Comparison of ENCODE assay signal across 8 mouse cellular contexts in the genomic region with DNA sequence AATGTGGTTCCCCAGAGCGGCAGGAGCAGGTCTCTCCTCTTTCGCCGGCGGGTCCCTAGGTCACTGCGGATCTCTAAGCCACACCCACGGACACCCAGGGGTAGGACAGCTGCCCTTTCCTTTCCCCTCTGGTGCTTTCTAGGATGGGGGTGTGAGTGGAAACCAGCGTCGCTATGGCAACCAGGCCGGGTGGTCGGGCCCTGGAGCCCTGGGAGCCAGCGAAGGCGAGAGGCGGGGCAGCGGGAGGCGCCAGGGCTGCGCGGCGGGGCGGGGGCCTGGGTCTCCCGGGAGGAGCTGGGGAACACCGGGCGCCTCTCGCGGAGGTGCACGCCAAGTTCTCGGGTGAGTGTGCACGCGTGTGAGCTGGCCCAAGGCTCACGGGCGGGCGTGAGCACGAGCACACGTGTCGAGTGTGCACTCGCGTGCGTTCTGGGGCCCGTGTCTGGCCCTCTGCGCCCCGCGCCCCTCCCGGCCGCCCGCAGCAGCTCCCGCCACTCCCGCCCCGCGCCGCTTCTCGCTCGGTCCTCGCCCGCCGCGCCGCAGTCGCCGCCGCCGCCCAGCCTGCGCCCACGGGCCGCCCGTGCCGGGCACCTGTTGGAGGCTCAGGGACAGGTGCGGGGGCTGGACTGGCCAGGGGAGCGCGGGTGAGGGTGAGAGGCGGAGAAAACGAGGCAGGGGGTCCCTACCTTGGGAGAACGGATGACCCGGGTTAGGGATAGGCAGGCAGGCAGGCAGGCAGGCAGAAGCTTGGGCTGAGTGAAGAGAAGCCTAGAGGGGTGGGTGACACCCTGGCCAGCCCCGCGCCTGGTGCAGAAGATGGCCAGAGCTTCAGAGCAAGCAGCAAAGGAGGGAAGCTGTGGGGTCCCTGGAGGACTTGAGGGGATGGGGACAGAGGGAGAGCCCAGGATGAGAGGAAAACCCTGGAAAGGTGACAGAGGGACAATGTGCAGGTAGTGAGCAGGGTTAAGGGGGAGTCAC. TPM values are rescaled to one million over a fixed set of nuclear protein-coding genes. Genes with fewer than 3 reads are reported as not detected.
DNase-seq lines count a peak whose midpoint lies in the region; ATAC-seq and TF ChIP-seq lines count a peak whose summit lies in the region.

No protein-coding gene starts in this region.

- H3K4me1 ChIP-seq in forebrain, embryonic 10.5 days = peaks cover 78% of the 10 kb centered on the region
- peaks cover 13% of the 10 kb centered on the region for H3K4me1 ChIP-seq in liver, embryonic 11.5 days (replicated peaks; ENCODE audit: control insufficient read depth, insufficient read depth, low read length)
- H3K4me1 ChIP-seq in stomach, embryonic 16.5 days (ENCODE audit: control insufficient read depth, insufficient read depth, low read length) = peaks cover 9% of the 10 kb centered on the region; the same call in 1 of the 2 replicates

- no peak for DNase-seq in layer of hippocampus, adult 2 months (ENCODE audit: low spot score in 2 of 2)
- no peak for DNase-seq in layer of hippocampus, adult 11-12 months (ENCODE audit: low spot score)
- DNase-seq in brain, adult 2 months (ENCODE audit: low read depth, low spot score) = peak; percentile 32
- DNase-seq in forebrain, embryonic 10.5 days (ENCODE audit: extremely low spot score, low spot score) = peak; percentile 66
- DNase-seq in liver, embryonic 11.5 days (ENCODE audit: low spot score) = no peak
- no peak for DNase-seq in left cerebral cortex, adult 8-10 months (ENCODE audit: low spot score in 2 of 2)
- no peak for DNase-seq in layer of hippocampus, adult 9-10 months (ENCODE audit: low spot score)

- H3K27me3 ChIP-seq in forebrain, embryonic 10.5 days (ENCODE audit: poor library complexity, severe bottlenecking) = peaks cover 59% of the 10 kb centered on the region
- H3K27me3 ChIP-seq in liver, embryonic 11.5 days (replicated peaks; ENCODE audit: control insufficient read depth, insufficient read depth, low read length) = peaks cover 44% of the 10 kb centered on the region
- H3K27me3 ChIP-seq in stomach, embryonic 16.5 days (ENCODE audit: control insufficient read depth, insufficient read depth, low read length) = peaks cover 23% of the 10 kb centered on the region

- peak overlapping the region; percentile 93 for H3K4me2 ChIP-seq in liver, embryonic 11.5 days
- peak overlapping the region; percentile 98 for H3K4me2 ChIP-seq in stomach, embryonic 16.5 days (ENCODE audit: low read depth, low read length)

- H3K9me3 ChIP-seq in forebrain, embryonic 10.5 days = no peaks in the 10 kb centered on the region
- H3K9me3 ChIP-seq in liver, embryonic 11.5 days (ENCODE audit: control insufficient read depth, low read length) = no peaks in the 10 kb centered on the region
- no peaks in the 10 kb centered on the region for H3K9me3 ChIP-seq in stomach, embryonic 16.5 days (replicated peaks; ENCODE audit: control insufficient read depth, low read length)

- no peak for ATAC-seq in liver, embryonic 11.5 days (replicated peaks; ENCODE audit: low FRiP score)
- ATAC-seq in stomach, embryonic 16.5 days (ENCODE audit: insufficient read depth, low FRiP score) = peak; percentile 27; the same call in 1 of the 2 replicates

- TF ChIP-seq CTCF in layer of hippocampus, adult 2 months (conservative IDR thresholded peaks at IDR 0.05) = no peak

- peak overlapping the region; percentile 63 for H3K4me3 ChIP-seq in layer of hippocampus, adult 2 months
- peak overlapping the region; percentile 81 for H3K4me3 ChIP-seq in forebrain, embryonic 10.5 days
- H3K4me3 ChIP-seq in liver, embryonic 11.5 days (ENCODE audit: low read depth, low read length) = peak overlapping the region; percentile 47
- H3K4me3 ChIP-seq in stomach, embryonic 16.5 days (replicated peaks; ENCODE audit: low read length) = peak overlapping the region; percentile 54

- under 1% methylated on average over 74 of the region's 74 CpGs for WGBS in forebrain, embryonic 10.5 days
- WGBS in liver, embryonic 11.5 days = 2% methylated on average over 73 of the region's 74 CpGs
- under 1% methylated on average over 65 of the region's 74 CpGs for WGBS in stomach, embryonic 16.5 days

- H3K27ac ChIP-seq in layer of hippocampus, adult 2 months = peak overlapping the region; percentile 36; the same call in 1 of the 2 replicates
- peak overlapping the region; percentile 89 for H3K27ac ChIP-seq in forebrain, embryonic 10.5 days
- no peak overlapping the region for H3K27ac ChIP-seq in liver, embryonic 11.5 days (ENCODE audit: low read depth, low read length)
- no peak overlapping the region for H3K27ac ChIP-seq in stomach, embryonic 16.5 days (ENCODE audit: low read length)

- H3K9ac ChIP-seq in liver, embryonic 11.5 days (ENCODE audit: low read depth, low read length) = peak overlapping the region; percentile 46; the same call in 1 of the 2 replicates
- peak overlapping the region; percentile 71 for H3K9ac ChIP-seq in stomach, embryonic 16.5 days (ENCODE audit: low read length)

- peaks cover 32% of the 10 kb centered on the region for H3K36me3 ChIP-seq in forebrain, embryonic 10.5 days (replicated peaks)
- peaks cover 6% of the 10 kb centered on the region; the same call in 1 of the 2 replicates for H3K36me3 ChIP-seq in liver, embryonic 11.5 days (ENCODE audit: control insufficient read depth, insufficient read depth, low read length)
- H3K36me3 ChIP-seq in stomach, embryonic 16.5 days (ENCODE audit: control insufficient read depth, insufficient read depth, low read length) = no peaks in the 10 kb centered on the region; the same call in 1 of the 2 replicates

RNA-seq across cellular contexts. Expression of a gene that starts 0.5 kb away (rescaled TPM):
- 10 to 100 TPM; 19.2 to 20.5 TPM for total RNA-seq in layer of hippocampus, adult 2 months (2021)
- polyA plus RNA-seq in forebrain, embryonic 10.5 days (2016; fragmentation: Nextera tagmentation; extraction: Ambion mirVana) = 9.8 and 10.1 TPM in 2 replicates
- polyA plus RNA-seq in liver, embryonic 11.5 days (2014; fragmentation: Nextera tagmentation; extraction: Ambion mirVana) = 0.52 and 1.6 TPM in 2 replicates
- 0.89 TPM in 1 of 2 replicates, not detected in the other for polyA plus RNA-seq in stomach, embryonic 16.5 days (2015; fragmentation: Nextera tagmentation; extraction: Ambion mirVana)
- total RNA-seq in left cerebral cortex, adult 8-10 months (2022) = 10 to 100 TPM; 45.6 to 57.5 (median 53.5) TPM

RNA-seq across cellular contexts. Expression of a gene that starts 14.1 kb away (rescaled TPM):
- 10 to 100 TPM; 32.2 to 38.5 TPM for total RNA-seq in layer of hippocampus, adult 2 months (2021)
- polyA plus RNA-seq in forebrain, embryonic 10.5 days (2016; fragmentation: Nextera tagmentation; extraction: Ambion mirVana) = 57.4 and 65.2 TPM in 2 replicates
- polyA plus RNA-seq in liver, embryonic 11.5 days (2014; fragmentation: Nextera tagmentation; extraction: Ambion mirVana) = 17.3 and 24.6 TPM in 2 replicates
- 22.9 and 24.4 TPM in 2 replicates for polyA plus RNA-seq in stomach, embryonic 16.5 days (2015; fragmentation: Nextera tagmentation; extraction: Ambion mirVana)
- total RNA-seq in left cerebral cortex, adult 8-10 months (2022) = 10 to 100 TPM; 32.6 to 47.7 (median 40.7) TPM

RNA-seq across cellular contexts. Expression of a gene that starts 14.5 kb away (rescaled TPM):
- 10 to 100 TPM; 49.2 to 49.4 TPM for total RNA-seq in layer of hippocampus, adult 2 months (2021)
- 110 and 117 TPM in 2 replicates for polyA plus RNA-seq in forebrain, embryonic 10.5 days (2016; fragmentation: Nextera tagmentation; extraction: Ambion mirVana)
- 124 and 130 TPM in 2 replicates for polyA plus RNA-seq in liver, embryonic 11.5 days (2014; fragmentation: Nextera tagmentation; extraction: Ambion mirVana)
- polyA plus RNA-seq in stomach, embryonic 16.5 days (2015; fragmentation: Nextera tagmentation; extraction: Ambion mirVana) = 62.2 and 64.8 TPM in 2 replicates
- 10 to 100 TPM; 48.0 to 61.8 (median 51.8) TPM for total RNA-seq in left cerebral cortex, adult 8-10 months (2022)

RNA-seq across cellular contexts. Expression of a gene that starts 16.3 kb away (rescaled TPM):
- not detected for total RNA-seq in layer of hippocampus, adult 2 months (2021)
- polyA plus RNA-seq in forebrain, embryonic 10.5 days (2016; fragmentation: Nextera tagmentation; extraction: Ambion mirVana) = not detected in 2 replicates
- polyA plus RNA-seq in liver, embryonic 11.5 days (2014; fragmentation: Nextera tagmentation; extraction: Ambion mirVana) = not detected in 2 replicates
- polyA plus RNA-seq in stomach, embryonic 16.5 days (2015; fragmentation: Nextera tagmentation; extraction: Ambion mirVana) = not detected in 2 replicates
- total RNA-seq in left cerebral cortex, adult 8-10 months (2022) = 1 to 10 TPM in 1 of 4 experiments, not detected in 3; 2.3 TPM

RNA-seq across cellular contexts. Expression of a gene that starts 36.8 kb away (rescaled TPM):
- 100 to 1,000 TPM; 154 to 163 TPM for total RNA-seq in layer of hippocampus, adult 2 months (2021)
- 54.0 and 54.1 TPM in 2 replicates for polyA plus RNA-seq in forebrain, embryonic 10.5 days (2016; fragmentation: Nextera tagmentation; extraction: Ambion mirVana)
- polyA plus RNA-seq in liver, embryonic 11.5 days (2014; fragmentation: Nextera tagmentation; extraction: Ambion mirVana) = 23.0 and 24.0 TPM in 2 replicates
- polyA plus RNA-seq in stomach, embryonic 16.5 days (2015; fragmentation: Nextera tagmentation; extraction: Ambion mirVana) = 40.1 and 43.3 TPM in 2 replicates
- 100 to 1,000 TPM; 146 to 153 (median 152) TPM for total RNA-seq in left cerebral cortex, adult 8-10 months (2022)

Comparison
In these comparisons a context has a peak if more than half of its experiments do, and no peak if none do; other contexts are left out.
1. DNase-seq: peak in brain, adult 2 months (single experiment) and forebrain, embryonic 10.5 days (single experiment); none in layer of hippocampus, adult 2 months (0 of 2), layer of hippocampus, adult 11-12 months (single experiment), liver, embryonic 11.5 days (single experiment), left cerebral cortex, adult 8-10 months (0 of 2) and layer of hippocampus, adult 9-10 months (single experiment).
2. H3K27ac ChIP-seq: peak in layer of hippocampus, adult 2 months (single experiment) and forebrain, embryonic 10.5 days (single experiment); none in liver, embryonic 11.5 days (single experiment) and stomach, embryonic 16.5 days (single experiment).
3. Peak in every context shown above with its lines, with median percentiles within 50 percentile points of each other: H3K4me3 ChIP-seq.